Mouse (Mus musculus) embryonic facial prominence, embryonic 11.5 days (tissue): ENCODE data around the gene Tmem255b. TPM values are rescaled to one million over a fixed set of nuclear protein-coding genes. Genes with fewer than 3 reads are reported as not detected.

ENCODE experiments used
- ATAC-seq: fragments of 200-750 bp; cut with Nextera tagmentation; replicated peaks from 2 replicates; pipeline ENCODE4 v1.8.0; 2017; ENCODE audit warnings: low read depth; ENCODE audit not compliant: insufficient number of reproducible peaks, low FRiP score, low TSS enrichment
- DNase-seq: peaks from one replicate; pipeline ENCODE4 v3.0.0-alpha.2; 2015; ENCODE audit warnings: low spot score
- H3K27ac ChIP-seq: fragments of 300-500 bp; sonication (generic); replicated peaks from 2 replicates; pipeline ENCODE4 v1.5.1; 2014; ENCODE audit warnings: mild to moderate bottlenecking, low read depth, low read length, control low read depth
- H3K27me3 ChIP-seq: fragments of 300-500 bp; sonication (generic); 2 replicates; pipeline ENCODE4 v1.6.1; 2014; ENCODE audit warnings: mild to moderate bottlenecking, low read length, moderate library complexity, mixed read lengths; ENCODE audit not compliant: control insufficient read depth, insufficient read depth
- H3K36me3 ChIP-seq: fragments of 300-500 bp; sonication (generic); replicated peaks from 2 replicates; pipeline ENCODE4 v1.6.1; 2014; ENCODE audit warnings: low read depth, mild to moderate bottlenecking, low read length, moderate library complexity, mixed read lengths; ENCODE audit not compliant: control insufficient read depth, insufficient read depth
- H3K4me1 ChIP-seq: fragments of 300-500 bp; sonication (generic); 2 replicates; pipeline ENCODE4 v1.6.1; 2014; ENCODE audit warnings: low read length, mixed read lengths; ENCODE audit not compliant: control insufficient read depth, insufficient read depth
- H3K4me2 ChIP-seq: fragments of 300-500 bp; sonication (generic); 2 replicates; pipeline ENCODE4 v1.6.1; 2014; ENCODE audit warnings: low read depth, mild to moderate bottlenecking, control low read depth, low read length, moderate library complexity
- H3K4me3 ChIP-seq: fragments of 300-500 bp; sonication (generic); 2 replicates; pipeline ENCODE4 v1.5.1; 2014; ENCODE audit warnings: low read depth, low read length, control low read depth
- H3K9ac ChIP-seq: fragments of 300-500 bp; sonication (generic); replicated peaks from 2 replicates; pipeline ENCODE4 v1.6.1; 2014; ENCODE audit warnings: mild to moderate bottlenecking, control low read depth, low read length
- H3K9me3 ChIP-seq: fragments of 300-500 bp; sonication (generic); replicated peaks from 2 replicates; pipeline ENCODE4 v1.6.1; 2016; ENCODE audit warnings: mild to moderate bottlenecking, low read length, inconsistent platforms, mixed read lengths; ENCODE audit not compliant: control insufficient read depth
- WGBS: fragments of 180-500 bp; shearing (Covaris S2); extraction: QIAGEN DNeasy Blood & Tissue Kit; methylation state at CpG from one replicate; pipeline ENCODE4 v1.1.7; 2014; 5-methylcytosine and 5-hydroxymethylcytosine counted together
- polyA plus RNA-seq: library from polyadenylated mRNA; unstranded; fragments of >200 nt; fragmentation: Nextera tagmentation; extraction: Ambion mirVana; gene quantifications from 2 replicates; pipeline ENCODE4 v1.2.1, GENCODE M21; 2014

Gene Tmem255b
- polyA plus RNA-seq, 1 experiment from 2014 or later: 0.36 TPM

DNA sequence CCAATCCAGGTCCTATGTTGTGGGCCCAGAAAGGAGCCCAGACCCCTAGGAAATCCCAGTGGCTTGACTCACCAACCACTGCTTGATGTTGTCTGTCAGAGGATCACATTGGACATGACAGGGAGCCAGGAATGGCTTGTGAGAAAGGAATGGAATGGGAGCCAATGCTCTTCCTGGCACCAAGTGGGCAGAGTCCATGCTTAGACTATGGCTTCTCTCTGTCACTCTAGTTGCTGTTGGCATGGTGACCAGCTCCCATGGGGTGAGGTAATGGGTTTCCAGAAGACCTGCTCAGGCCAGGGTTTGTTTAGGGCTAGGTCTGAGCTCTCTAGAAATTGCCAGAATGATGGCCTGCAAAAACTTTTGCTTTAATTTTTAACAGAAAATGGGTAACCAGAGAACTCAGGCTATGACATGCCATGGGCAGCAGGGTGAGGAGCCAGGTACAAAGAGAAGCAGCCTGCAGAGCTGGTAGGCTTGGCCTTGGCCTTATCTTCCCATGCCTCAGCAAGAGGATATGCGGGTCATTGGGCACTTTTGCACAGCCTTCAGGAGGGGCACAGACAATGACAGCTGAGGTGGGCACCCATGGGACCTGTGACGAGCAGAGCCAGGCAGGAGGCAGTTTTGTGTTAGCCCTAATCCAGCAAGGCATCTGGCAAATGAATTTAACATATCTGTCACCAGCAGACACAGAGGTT is 47.3 kb downstream of the Tmem255b start:
- H3K4me3 ChIP-seq: no peak overlapping the region
- H3K9me3 ChIP-seq: no peaks in the 10 kb centered on the region
- ATAC-seq (no peak), DNase-seq (no peak)
- H3K4me1 ChIP-seq: no peaks in the 10 kb centered on the region
- no peaks in the 10 kb centered on the region for H3K27me3 ChIP-seq
- no peak overlapping the region for H3K27ac ChIP-seq
- 69% methylated on average over 2 of the region's 2 CpGs for WGBS
- H3K9ac ChIP-seq: no peak overlapping the region
- H3K4me2 ChIP-seq: no peak overlapping the region
- H3K36me3 ChIP-seq: no peaks in the 10 kb centered on the region

DNA sequence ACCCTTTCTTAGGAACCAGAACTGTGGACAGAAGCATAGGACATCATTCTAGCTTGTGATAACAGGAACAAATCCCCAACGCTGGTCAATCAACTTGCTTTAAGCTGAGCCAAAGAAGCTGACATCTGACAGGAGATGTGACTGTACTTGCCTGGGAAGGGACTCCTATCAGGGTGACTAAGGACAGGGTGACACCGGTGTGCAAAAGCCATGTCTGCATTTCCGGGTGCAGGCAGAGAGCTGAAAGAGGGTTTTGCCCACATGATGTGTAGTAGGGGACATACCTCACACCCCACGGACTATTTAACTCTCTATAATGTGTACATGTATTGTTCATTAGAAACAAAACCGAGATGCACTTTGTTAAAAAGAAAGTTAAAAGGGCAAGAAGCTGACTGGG is 48.2 kb downstream of the Tmem255b start:
- no peak overlapping the region for H3K9ac ChIP-seq
- no peak overlapping the region for H3K4me3 ChIP-seq
- H3K4me2 ChIP-seq: no peak overlapping the region
- ATAC-seq (no peak), DNase-seq (no peak)
- H3K4me1 ChIP-seq: no peaks in the 10 kb centered on the region
- 88% methylated on average over 5 of the region's 5 CpGs for WGBS
- H3K9me3 ChIP-seq: no peaks in the 10 kb centered on the region
- H3K36me3 ChIP-seq: no peaks in the 10 kb centered on the region
- no peak overlapping the region for H3K27ac ChIP-seq
- H3K27me3 ChIP-seq: no peaks in the 10 kb centered on the region

DNA sequence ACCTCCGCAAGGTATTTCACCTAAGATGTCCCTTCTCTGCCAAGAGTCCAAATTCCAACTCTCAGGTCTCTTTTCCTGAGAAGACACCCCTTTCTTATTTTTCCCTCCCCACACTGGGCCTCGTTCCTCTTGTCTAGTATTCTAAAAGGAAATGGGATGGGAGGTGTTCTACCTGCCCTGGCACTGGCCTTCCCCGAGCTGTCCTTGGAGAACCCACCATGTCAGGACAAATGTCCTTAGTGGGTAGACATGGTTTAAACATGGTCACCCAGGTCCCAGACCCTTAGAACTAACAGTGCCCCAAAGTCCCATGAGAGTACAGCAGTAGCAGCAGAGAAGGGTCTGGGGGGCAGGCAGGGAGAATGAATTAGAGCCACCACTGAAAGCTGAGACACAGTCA is 54.4 kb downstream of the Tmem255b start:
- no peak overlapping the region for H3K4me3 ChIP-seq
- no peaks in the 10 kb centered on the region for H3K9me3 ChIP-seq
- 85% methylated on average over 3 of the region's 3 CpGs for WGBS
- DNase-seq (no peak), ATAC-seq (no peak)
- H3K9ac ChIP-seq: no peak overlapping the region
- H3K36me3 ChIP-seq: no peaks in the 10 kb centered on the region
- H3K4me1 ChIP-seq: no peaks in the 10 kb centered on the region
- no peak overlapping the region for H3K27ac ChIP-seq
- H3K4me2 ChIP-seq: no peak overlapping the region
- peaks cover 18% of the 10 kb centered on the region for H3K27me3 ChIP-seq

DNA sequence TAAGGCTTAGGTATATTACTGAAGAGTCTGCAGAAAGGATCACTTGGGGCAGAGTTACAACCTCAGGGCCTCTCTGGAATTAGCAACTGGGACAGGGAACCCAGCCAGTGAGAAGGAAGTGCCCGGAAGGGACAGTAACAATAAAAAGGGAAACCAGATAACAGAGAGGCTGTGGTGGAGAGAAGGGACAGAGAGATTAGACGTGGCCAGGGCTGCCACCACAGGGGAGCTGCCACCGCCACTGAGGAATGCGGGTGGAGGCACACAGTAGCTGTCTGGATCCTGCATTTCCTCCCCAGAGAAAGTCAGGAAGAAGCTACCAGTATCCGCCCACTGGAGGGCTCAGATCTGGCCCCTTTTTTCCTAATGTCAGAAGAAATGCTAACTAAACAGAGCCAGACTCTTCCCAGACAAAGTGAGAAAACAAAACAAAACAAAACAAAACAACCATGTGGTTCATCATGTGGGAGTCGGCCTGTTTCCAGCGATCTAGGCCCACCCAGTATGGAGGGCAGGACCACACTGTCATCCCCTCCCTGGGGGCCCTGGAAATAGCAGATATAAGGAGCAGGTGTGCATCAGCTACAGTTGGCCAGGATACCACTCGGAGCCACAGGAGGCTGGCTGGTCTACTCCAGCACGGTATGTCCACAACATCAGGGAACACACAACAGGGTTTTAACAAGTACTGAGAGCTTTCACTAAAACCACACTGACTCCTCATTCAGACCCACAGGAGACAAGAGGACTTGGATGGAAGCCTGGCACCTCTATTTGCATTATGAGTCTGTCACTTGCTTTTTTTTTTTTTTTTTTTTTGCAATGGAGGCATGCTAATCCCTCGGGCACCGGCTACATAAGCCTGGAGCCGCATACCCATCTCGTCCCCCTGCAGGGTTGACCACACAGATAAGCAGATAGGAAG is 55.3 kb downstream of the Tmem255b start:
- no peaks in the 10 kb centered on the region for H3K4me1 ChIP-seq
- H3K4me3 ChIP-seq: no peak overlapping the region
- DNase-seq (no peak), ATAC-seq (no peak)
- WGBS: 36% methylated on average over 13 of the region's 13 CpGs
- H3K27ac ChIP-seq: no peak overlapping the region
- H3K9me3 ChIP-seq: no peaks in the 10 kb centered on the region
- no peak overlapping the region for H3K9ac ChIP-seq
- H3K4me2 ChIP-seq: no peak overlapping the region
- H3K36me3 ChIP-seq: no peaks in the 10 kb centered on the region
- peaks cover 22% of the 10 kb centered on the region for H3K27me3 ChIP-seq

DNA sequence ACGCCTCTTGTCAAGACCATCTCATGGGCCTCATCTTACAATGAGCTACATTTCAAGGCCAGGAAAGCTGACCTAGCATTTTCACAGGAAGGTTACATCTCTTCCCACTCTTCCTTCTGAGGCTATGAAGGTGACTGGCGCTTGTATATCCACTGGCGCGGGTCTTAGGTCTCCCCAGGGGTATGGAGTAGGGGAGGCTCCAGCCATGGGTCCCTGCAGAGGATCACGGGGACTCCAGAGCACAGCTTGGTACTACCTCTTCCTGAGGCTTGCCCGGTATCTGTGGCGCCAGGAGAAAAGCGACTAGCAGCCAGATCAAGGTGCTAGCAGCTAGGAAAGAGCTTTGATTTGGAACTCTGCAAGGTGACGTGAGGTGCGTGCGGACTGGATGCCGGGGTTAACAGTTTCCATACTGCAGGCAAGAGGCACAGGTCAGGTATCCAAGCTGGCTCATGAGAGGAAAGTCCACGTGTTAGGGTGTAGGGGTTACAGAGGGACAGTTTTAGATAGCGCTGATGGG is 56.6 kb downstream of the Tmem255b start:
- Histone ChIP-seq H3K4me1 (no peaks in the 10 kb centered on the region), H3K9me3 (no peaks in the 10 kb centered on the region), H3K27ac (no peak overlapping the region), H3K4me3 (no peak overlapping the region), H3K27me3 (peaks cover 22% of the 10 kb centered on the region), H3K9ac (no peak overlapping the region), H3K4me2 (no peak overlapping the region), H3K36me3 (no peaks in the 10 kb centered on the region)
- no peak for DNase-seq
- no peak for ATAC-seq
- WGBS: 82% methylated on average over 14 of the region's 14 CpGs

DNA sequence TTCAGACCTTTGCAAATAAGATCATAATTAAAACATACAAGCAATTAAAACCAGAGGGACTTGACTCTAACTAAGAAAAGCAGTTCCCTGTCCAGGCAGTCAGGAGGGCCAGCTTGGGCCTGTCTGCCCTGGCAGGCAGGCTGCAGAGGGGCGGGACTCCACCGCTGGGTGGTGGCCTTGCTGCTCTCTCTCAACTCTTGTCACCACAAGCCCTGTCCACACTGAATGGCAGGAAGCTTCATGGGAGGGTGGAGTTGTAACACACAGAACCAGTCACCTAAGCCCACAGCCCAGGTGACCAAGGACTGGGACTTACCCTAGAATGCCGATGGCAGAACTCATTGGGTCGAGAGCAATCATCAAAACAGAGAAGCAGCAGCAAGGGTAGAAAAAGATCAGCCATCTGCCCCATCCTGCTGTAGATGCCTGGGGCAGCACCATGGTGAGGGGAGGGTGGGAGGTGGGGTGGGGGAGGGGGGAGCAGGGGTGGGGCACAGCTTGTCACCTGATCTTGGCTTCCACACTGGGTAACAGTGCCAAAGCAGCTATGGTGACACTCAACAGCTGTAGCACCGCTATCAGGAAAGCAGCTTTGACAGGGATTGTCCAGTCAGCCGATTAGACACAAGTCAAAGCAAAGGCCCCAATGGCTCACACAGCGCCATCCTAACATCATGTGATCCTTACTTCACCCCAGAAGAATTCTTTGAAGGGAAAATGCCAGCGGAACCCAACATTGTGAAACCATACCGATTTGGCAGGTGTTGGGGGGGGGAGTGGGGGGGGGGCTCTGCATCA is 57.4 kb downstream of the Tmem255b start:
- Histone ChIP-seq H3K27ac (no peak overlapping the region), H3K4me2 (no peak overlapping the region), H3K36me3 (no peaks in the 10 kb centered on the region), H3K4me3 (no peak overlapping the region), H3K9me3 (no peaks in the 10 kb centered on the region), H3K9ac (no peak overlapping the region), H3K4me1 (no peaks in the 10 kb centered on the region), H3K27me3 (peaks cover 22% of the 10 kb centered on the region)
- ATAC-seq (no peak), DNase-seq (no peak)
- 59% methylated on average over 9 of the region's 9 CpGs for WGBS

DNA sequence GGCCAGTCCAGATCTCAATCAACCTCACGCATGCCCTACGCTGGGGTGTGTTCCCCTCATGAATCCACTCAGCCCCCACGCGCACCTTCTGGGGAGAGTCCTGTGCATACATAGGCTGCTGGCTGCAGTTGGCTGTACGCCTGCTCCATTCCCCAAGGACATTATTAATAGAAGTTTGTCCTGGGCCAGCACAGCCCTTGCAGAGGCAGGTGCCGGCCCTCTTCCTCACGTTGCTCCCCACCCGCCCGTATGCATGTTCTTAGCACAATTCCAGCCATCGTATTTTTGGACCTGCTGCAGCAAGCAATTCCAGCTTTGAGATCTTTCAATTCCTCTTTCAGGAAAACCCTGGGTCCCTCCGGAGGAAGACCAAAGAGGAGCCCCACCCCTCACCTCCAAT is 58.0 kb downstream of the Tmem255b start:
- no peak overlapping the region for H3K4me2 ChIP-seq
- H3K4me1 ChIP-seq: no peaks in the 10 kb centered on the region
- no peak for ATAC-seq
- 61% methylated on average over 11 of the region's 11 CpGs for WGBS
- no peak for DNase-seq
- no peaks in the 10 kb centered on the region for H3K36me3 ChIP-seq
- no peaks in the 10 kb centered on the region for H3K9me3 ChIP-seq
- no peak overlapping the region for H3K9ac ChIP-seq
- no peak overlapping the region for H3K4me3 ChIP-seq
- peaks cover 22% of the 10 kb centered on the region for H3K27me3 ChIP-seq
- H3K27ac ChIP-seq: no peak overlapping the region
